Mouse (Mus musculus): ENCODE results near the gene Rhoq. TPM values are rescaled to one million over a fixed set of nuclear protein-coding genes. Genes with fewer than 3 reads are reported as not detected.

Rhoq gene
- 62.7 TPM for polyA plus RNA-seq (2015; fragmentation: Illumina TruSeq; extraction: RNeasy Lipid Tissue Mini Kit (QIAGEN cat#74804); ENCODE audit: insufficient read depth, low replicate concordance)

GRCm38 (mm10) chr17:86962894-86963585 lies at the start of gene Rhoq:
Rhoq (plus strand) TSS chr17:86963082.

GRCm38 (mm10) chr17:86917048-86917447 lies 45.8 kb upstream of the Rhoq start, which contains the start of gene Tmem247:
Tmem247 (plus strand) TSS chr17:86917348.

GRCm38 (mm10) chr17:86947840-86948796 lies 14.8 kb upstream of the Rhoq start, which contains the start of gene Atp6v1e2:
Atp6v1e2 (minus strand) TSS chr17:86947897.

GRCm38 (mm10) chr17:87025269-87025949 lies 62.5 kb downstream of the Rhoq start, which contains the start of the genes Pigf and Cript:
Pigf (minus strand) TSS chr17:87025406.
Cript (plus strand) TSS chr17:87025550.

Other genes starting within 250 kb of the Rhoq start
- 26.0 TPM for gene Epas1, start 209.4 kb upstream of the Rhoq start, polyA plus RNA-seq (2015; fragmentation: Illumina TruSeq; extraction: RNeasy Lipid Tissue Mini Kit (QIAGEN cat#74804); ENCODE audit: insufficient read depth, low replicate concordance)
- not detected for gene Tmem247, start 45.7 kb upstream of the Rhoq start, polyA plus RNA-seq (2015; fragmentation: Illumina TruSeq; extraction: RNeasy Lipid Tissue Mini Kit (QIAGEN cat#74804); ENCODE audit: insufficient read depth, low replicate concordance)
- not detected for gene Atp6v1e2, start 15.2 kb upstream of the Rhoq start, polyA plus RNA-seq (2015; fragmentation: Illumina TruSeq; extraction: RNeasy Lipid Tissue Mini Kit (QIAGEN cat#74804); ENCODE audit: insufficient read depth, low replicate concordance)
- 25.2 TPM for gene Pigf, start 62.3 kb downstream of the Rhoq start, polyA plus RNA-seq (2015; fragmentation: Illumina TruSeq; extraction: RNeasy Lipid Tissue Mini Kit (QIAGEN cat#74804); ENCODE audit: insufficient read depth, low replicate concordance)
- gene Cript, start 62.5 kb downstream of the Rhoq start, polyA plus RNA-seq (2015; fragmentation: Illumina TruSeq; extraction: RNeasy Lipid Tissue Mini Kit (QIAGEN cat#74804); ENCODE audit: insufficient read depth, low replicate concordance), result 109 TPM
- 26.1 TPM for gene Socs5, start 144.6 kb downstream of the Rhoq start, polyA plus RNA-seq (2015; fragmentation: Illumina TruSeq; extraction: RNeasy Lipid Tissue Mini Kit (QIAGEN cat#74804); ENCODE audit: insufficient read depth, low replicate concordance)